Comparison of ENCODE assay signal across 13 mouse cellular contexts in genomic region chr19:16292056-16292608, GRCm38 (mm10).
DNase-seq lines count a peak whose midpoint lies in the region; ATAC-seq and TF ChIP-seq lines count a peak whose summit lies in the region.
"Had no signal": no experiment of that assay in that cellular context is flagged by ENCODE, and none has a peak within 500 bp of the region (broad histone marks: within the 10 kb centered on the region; RNA-seq: fewer than 3 reads in every experiment).

No protein-coding gene starts in this region.

- peak; percentile 40 for DNase-seq in kidney, adult 2 months
- no peak for DNase-seq in kidney, postnatal 25 days
- peak; percentile 8 for DNase-seq in CH12.LX (ENCODE audit: extremely low read depth)
- DNase-seq in forebrain, postnatal 0 days = no peak
- peak; percentile 21 for DNase-seq in midbrain, postnatal 0 days (ENCODE audit: low spot score)
- DNase-seq in adrenal gland, postnatal 14 days = no peak
- no peak for DNase-seq in thymus, adult 18-20 months
- DNase-seq: cerebellum, adult 9-11 months; gastrocnemius, postnatal 14 days had no signal

- 36% methylated on average over 2 of the region's 2 CpGs for WGBS in kidney, adult 2 months
- 70% methylated on average over 2 of the region's 2 CpGs for WGBS in forebrain, postnatal 0 days
- 61% methylated on average over 2 of the region's 2 CpGs for WGBS in midbrain, postnatal 0 days

- no peak overlapping the region for H3K4me2 ChIP-seq in CH12.LX (ENCODE audit: insufficient read depth, low read depth, poor library complexity, severe bottlenecking)
- H3K4me2 ChIP-seq in forebrain, postnatal 0 days (ENCODE audit: low read depth) = no peak overlapping the region
- no peak overlapping the region for H3K4me2 ChIP-seq in midbrain, postnatal 0 days (ENCODE audit: low read depth, low read length, poor library complexity, severe bottlenecking)
- H3K4me2 ChIP-seq: heart, embryonic 13.5 days had no signal

- ATAC-seq in forebrain, postnatal 0 days = peak; percentile 43; the same call in 1 of the 2 replicates
- no peak for ATAC-seq in midbrain, postnatal 0 days (ENCODE audit: low FRiP score)
- ATAC-seq in CD4-positive, CD25-positive, alpha-beta regulatory T cell, adult 4 months = no peak

- no peaks in the 10 kb centered on the region for H3K36me3 ChIP-seq in kidney, adult 2 months (ENCODE audit: control insufficient read depth, insufficient read depth, low read length)
- peaks cover 0 to 16% of the 10 kb centered on the region in 2 experiments for H3K36me3 ChIP-seq in CH12.LX (replicated peaks in 1 of 2; ENCODE audit: control insufficient read depth in 1 of 2, insufficient read depth in 1 of 2, low read length in 1 of 2)
- no peaks in the 10 kb centered on the region for H3K36me3 ChIP-seq in forebrain, postnatal 0 days (ENCODE audit: insufficient read depth)
- H3K36me3 ChIP-seq in midbrain, postnatal 0 days (ENCODE audit: insufficient read depth, low read length) = no peaks in the 10 kb centered on the region
- H3K36me3 ChIP-seq: heart, embryonic 13.5 days had no signal

- peaks cover 7% of the 10 kb centered on the region for H3K4me1 ChIP-seq in kidney, adult 2 months (ENCODE audit: control insufficient read depth, insufficient read depth, low read length)
- H3K4me1 ChIP-seq in CH12.LX (ENCODE audit: control insufficient read depth in 1 of 2, insufficient read depth in 2 of 2) = peaks cover 2 to 25% of the 10 kb centered on the region in 2 experiments; a peak in 2 of 4 replicates
- peaks cover 15% of the 10 kb centered on the region for H3K4me1 ChIP-seq in forebrain, postnatal 0 days (ENCODE audit: insufficient read depth)
- H3K4me1 ChIP-seq in midbrain, postnatal 0 days (ENCODE audit: insufficient read depth, low read length) = no peaks in the 10 kb centered on the region

- H3K79me2 ChIP-seq in CH12.LX (replicated peaks; ENCODE audit: control insufficient read depth, extremely low read depth, insufficient read depth, poor library complexity, severe bottlenecking) = no peaks in the 10 kb centered on the region; the same call in 1 of the 2 replicates

- no peak for TF ChIP-seq EP300 in CH12.LX (IDR thresholded peaks at IDR 0.05; ENCODE audit: low read length)

- dilution Hi-C loops in CH12.LX (cut with MboI; ENCODE audit: extremely low pct_ligation_motif_present, extremely low pct_unique_long_range_greater_than_20kb, low sequenced_read_pairs) = no loop called here

- no peaks in the 10 kb centered on the region for H3K27me3 ChIP-seq in kidney, adult 2 months (replicated peaks; ENCODE audit: control insufficient read depth, insufficient read depth, low read length)
- H3K27me3 ChIP-seq in CH12.LX (replicated peaks) = no peaks in the 10 kb centered on the region
- H3K27me3 ChIP-seq in forebrain, postnatal 0 days (ENCODE audit: insufficient read depth, low read length) = no peaks in the 10 kb centered on the region
- no peaks in the 10 kb centered on the region for H3K27me3 ChIP-seq in midbrain, postnatal 0 days (ENCODE audit: insufficient read depth, low read length)
- H3K27me3 ChIP-seq: heart, embryonic 13.5 days had no signal

- TF ChIP-seq POLR2A in kidney, adult 2 months (IDR thresholded peaks at IDR 0.05; ENCODE audit: low read depth, low read length) = no peak
- TF ChIP-seq POLR2A in CH12.LX (IDR thresholded peaks at IDR 0.05; ENCODE audit: low read depth, low read length) = no peak

- no peak overlapping the region for H3K9ac ChIP-seq in CH12.LX (ENCODE audit: insufficient read depth, low read depth)
- H3K9ac ChIP-seq in forebrain, postnatal 0 days = no peak overlapping the region
- no peak overlapping the region for H3K9ac ChIP-seq in midbrain, postnatal 0 days (replicated peaks; ENCODE audit: low read length, poor library complexity, severe bottlenecking)
- H3K9ac ChIP-seq: heart, embryonic 13.5 days; liver, embryonic 14.5 days had no signal

- H3K27ac ChIP-seq in kidney, adult 2 months (ENCODE audit: insufficient read depth, low read depth, low read length) = no peak overlapping the region
- H3K27ac ChIP-seq in CH12.LX (ENCODE audit: insufficient read depth, low read depth) = no peak overlapping the region
- H3K27ac ChIP-seq in forebrain, postnatal 0 days (ENCODE audit: low read depth, low read length) = 0 out of 2 replicates have a peak overlapping the region, but pooled peaks have one; percentile 29
- no peak overlapping the region for H3K27ac ChIP-seq in midbrain, postnatal 0 days (ENCODE audit: low read depth, low read length)
- H3K27ac ChIP-seq: heart, embryonic 13.5 days; kidney, postnatal 0 days; liver, embryonic 14.5 days had no signal

- TF ChIP-seq RAD21 in CH12.LX (IDR thresholded peaks at IDR 0.05; ENCODE audit: low read depth, low read length) = no peak

- in situ Hi-C loops in CH12.LX (cut with MboI; ENCODE audit: low pct_ligation_motif_present, low pct_unique_long_range_greater_than_20kb, low sequenced_read_pairs) = no loop called here

- TF ChIP-seq CTCF in kidney, adult 2 months (conservative IDR thresholded peaks at IDR 0.05; ENCODE audit: insufficient read depth, insufficient read length, low read depth, low read length) = no peak
- TF ChIP-seq CTCF in CH12.LX (conservative IDR thresholded peaks at IDR 0.05 in 1 of 2, IDR thresholded peaks at IDR 0.05 in 1 of 2; ENCODE audit: low read depth in 2 of 2, low read length in 2 of 2) = no peak
- TF ChIP-seq CTCF in forebrain, postnatal 0 days (IDR thresholded peaks at IDR 0.05; ENCODE audit: low read depth) = no peak
- TF ChIP-seq CTCF in midbrain, postnatal 0 days (IDR thresholded peaks at IDR 0.05) = no peak

- H3K4me3 ChIP-seq in kidney, adult 2 months (ENCODE audit: insufficient read depth, low read depth, low read length) = no peak overlapping the region
- H3K4me3 ChIP-seq in CH12.LX (replicated peaks in 1 of 3; ENCODE audit: low read depth in 2 of 3, low read length in 2 of 3, poor library complexity in 1 of 3) = no peak overlapping the region
- H3K4me3 ChIP-seq in forebrain, postnatal 0 days (ENCODE audit: low read depth, low read length) = no peak overlapping the region
- no peak overlapping the region for H3K4me3 ChIP-seq in midbrain, postnatal 0 days (ENCODE audit: low read depth, low read length)
- H3K4me3 ChIP-seq: heart, embryonic 13.5 days had no signal

- H3K9me3 ChIP-seq in CH12.LX (replicated peaks; ENCODE audit: low read length) = no peaks in the 10 kb centered on the region
- no peaks in the 10 kb centered on the region for H3K9me3 ChIP-seq in forebrain, postnatal 0 days (ENCODE audit: low read length)
- no peaks in the 10 kb centered on the region for H3K9me3 ChIP-seq in midbrain, postnatal 0 days (ENCODE audit: low read length)
- H3K9me3 ChIP-seq: heart, embryonic 13.5 days had no signal

TF ChIP-seq in CH12.LX, 34 proteins besides CTCF, POLR2A, EP300 and RAD21:
- TF ChIP-seq ZC3H11A (IDR thresholded peaks at IDR 0.05; ENCODE audit: low read depth, low read length) (no peak), HCFC1 (IDR thresholded peaks at IDR 0.05; ENCODE audit: low read depth, low read length) (no peak), NRF1 (IDR thresholded peaks at IDR 0.05; ENCODE audit: low read depth, low read length) (no peak), MAZ (IDR thresholded peaks at IDR 0.05; ENCODE audit: low read depth, low read length) (no peak), IRF4 (IDR thresholded peaks at IDR 0.05; ENCODE audit: low read depth, low read length) (no peak)

Comparison
In these comparisons a context has a peak if more than half of its experiments do, and no peak if none do; other contexts are left out.
1. DNase-seq: peak in kidney, adult 2 months (single experiment), CH12.LX (single experiment) and midbrain, postnatal 0 days (single experiment); none in kidney, postnatal 25 days (0 of 2), forebrain, postnatal 0 days (single experiment), adrenal gland, postnatal 14 days (single experiment) and thymus, adult 18-20 months (0 of 2).